Mouse (Mus musculus): ENCODE measurements around the gene Glrp1.

GRCm38 (mm10) chr1:88539256-88539655, 29.4 kb upstream of the Glrp1 start:
- no peak for TF ChIP-seq CTCF (IDR thresholded peaks at IDR 0.05; ENCODE audit: control insufficient read depth, insufficient read depth, insufficient replicate concordance, low read depth, low read length)
- TF ChIP-seq POLR2A (IDR thresholded peaks at IDR 0.05; ENCODE audit: control insufficient read depth, low read depth, low read length), result no peak

Data from testis, adult 2 months (tissue).